Mouse (Mus musculus) spleen, postnatal 36 days (tissue): Measurements from ENCODE around the gene Dach1.

Source experiments
- DNase-seq, 2 experiments: peaks; one replicate each; pipeline ENCODE4 v3.0.0; 2022; ENCODE audit warnings: low spot score in 2 of 2, mixed read lengths in 1 of 2

Gene Dach1

GRCm38 (mm10) chr14:97855345-97855744 is 314.2 kb downstream of the Dach1 start:
- no peak for DNase-seq

- no peak for DNase-seq
Measured at GRCm38 (mm10) chr14:97850486-97850885, 319.1 kb downstream of the Dach1 start.

DNA sequence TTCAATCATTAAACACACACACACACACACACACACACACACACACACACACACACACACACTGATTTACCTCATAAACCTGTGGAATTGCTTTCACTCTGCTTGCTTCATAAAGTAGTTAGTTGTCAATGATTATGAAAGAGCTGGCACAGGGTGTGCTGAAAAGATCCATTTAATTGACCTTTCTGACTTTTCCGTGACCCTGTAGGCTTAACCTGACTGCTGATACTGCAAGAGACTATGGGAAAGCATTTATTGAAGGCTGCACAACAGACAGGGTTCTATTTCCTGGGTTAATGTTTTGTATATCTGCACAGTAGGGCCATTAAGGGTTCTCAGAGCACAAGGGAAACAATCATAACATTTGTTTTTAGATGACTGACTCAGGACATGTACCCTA is 321.9 kb downstream of the Dach1 start:
- no peak for DNase-seq

DNA sequence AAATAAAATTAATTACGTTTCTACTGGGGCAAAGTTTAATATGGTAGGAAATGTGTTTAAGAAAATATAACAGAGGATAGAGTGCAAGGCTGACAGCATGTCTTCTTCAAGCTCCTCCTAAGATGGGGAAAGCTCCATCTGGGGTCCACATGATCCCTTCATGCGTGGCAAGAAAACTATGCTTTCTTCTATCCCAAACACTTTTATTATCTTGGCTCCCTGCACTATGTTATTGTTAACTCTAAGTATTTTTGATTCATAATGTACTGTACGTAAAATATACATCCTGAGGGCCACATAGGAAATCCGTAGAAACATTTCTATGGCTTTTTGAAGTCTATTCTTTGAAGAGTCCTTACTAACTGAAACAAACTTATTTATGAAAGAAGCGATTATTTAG is 330.3 kb downstream of the Dach1 start:
- DNase-seq: no peak

DNA sequence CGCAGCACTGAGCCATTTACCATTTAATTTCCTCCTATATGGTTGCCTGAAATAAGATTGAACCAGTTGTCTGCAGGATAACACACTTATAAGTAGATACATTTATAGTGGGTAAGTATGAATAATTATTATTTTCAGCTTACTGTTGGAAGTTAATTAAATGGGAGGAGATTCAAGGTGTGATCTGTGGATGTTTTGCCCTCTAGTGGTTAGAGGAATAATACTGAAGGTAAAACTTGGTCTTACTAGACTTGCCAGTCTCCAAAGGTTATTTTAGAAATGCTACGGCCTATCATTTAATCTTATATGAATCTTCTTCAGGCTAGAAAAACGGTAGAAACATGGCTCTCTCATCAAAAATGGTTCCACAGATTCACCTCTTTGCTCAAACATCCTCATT is 339.7 kb downstream of the Dach1 start:
- no peak for DNase-seq

GRCm38 (mm10) chr14:97814555-97815175 is 354.9 kb downstream of the Dach1 start:
- no peak for DNase-seq

GRCm38 (mm10) chr14:97813557-97813956 is 356.0 kb downstream of the Dach1 start:
- DNase-seq: no peak

DNA sequence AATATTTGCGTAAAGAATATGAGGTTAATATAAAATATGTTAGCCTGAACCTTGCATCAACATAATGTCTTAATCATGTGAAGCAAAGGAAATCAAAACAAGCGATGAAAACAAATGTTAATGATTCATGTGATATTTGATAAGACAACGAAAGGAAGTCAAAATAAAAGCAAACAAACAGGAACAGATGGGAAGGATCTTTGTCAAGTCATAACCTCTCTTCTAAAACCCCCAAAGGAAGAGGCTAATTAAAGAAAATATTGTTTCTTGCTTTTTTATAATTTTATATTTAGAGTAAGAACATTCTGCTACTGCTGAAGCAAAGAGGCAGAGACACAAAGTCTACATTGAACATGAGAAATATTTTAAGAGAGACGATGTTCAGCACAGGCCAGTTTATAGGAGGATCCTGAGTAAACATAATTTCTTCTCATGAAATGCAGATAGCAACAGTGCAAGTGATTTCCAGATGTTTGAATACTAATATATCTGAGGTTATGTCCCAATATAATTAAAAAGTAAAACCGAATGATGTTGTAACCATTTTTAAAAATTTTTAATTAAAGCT is 374.1 kb downstream of the Dach1 start:
- DNase-seq: no peak

DNA sequence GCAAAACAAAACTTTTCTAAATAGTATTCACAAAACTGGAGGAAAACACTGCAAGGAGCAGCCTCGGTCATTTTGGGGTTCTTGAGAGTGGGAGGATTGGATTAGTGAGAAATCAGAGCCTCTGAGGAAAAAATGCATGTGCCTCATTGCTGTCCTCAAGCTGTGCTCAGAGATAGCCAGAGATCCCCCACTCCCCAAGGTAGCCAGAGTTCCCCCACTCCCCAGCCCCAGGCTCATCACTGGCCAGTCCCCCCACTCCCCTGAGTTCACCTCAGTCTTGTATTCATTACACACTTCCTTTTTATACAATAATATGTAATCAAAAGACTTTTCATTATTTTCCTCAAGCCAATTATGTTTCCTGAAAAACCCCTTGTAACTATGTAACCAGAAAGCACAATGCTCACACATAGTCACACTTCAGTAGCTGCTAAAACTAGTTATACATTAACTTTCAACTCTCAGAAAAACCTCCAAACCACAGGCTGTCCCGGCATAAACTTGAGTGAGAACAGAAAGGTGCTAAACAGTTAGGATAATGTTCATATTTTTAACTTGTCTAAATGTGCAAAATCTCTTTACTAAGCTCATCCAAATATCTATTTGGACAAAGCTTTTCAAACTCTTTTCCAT is 395.3 kb downstream of the Dach1 start:
- no peak for DNase-seq

GRCm38 (mm10) chr14:97754400-97754799 is 415.2 kb downstream of the Dach1 start:
- DNase-seq: no peak

DNA sequence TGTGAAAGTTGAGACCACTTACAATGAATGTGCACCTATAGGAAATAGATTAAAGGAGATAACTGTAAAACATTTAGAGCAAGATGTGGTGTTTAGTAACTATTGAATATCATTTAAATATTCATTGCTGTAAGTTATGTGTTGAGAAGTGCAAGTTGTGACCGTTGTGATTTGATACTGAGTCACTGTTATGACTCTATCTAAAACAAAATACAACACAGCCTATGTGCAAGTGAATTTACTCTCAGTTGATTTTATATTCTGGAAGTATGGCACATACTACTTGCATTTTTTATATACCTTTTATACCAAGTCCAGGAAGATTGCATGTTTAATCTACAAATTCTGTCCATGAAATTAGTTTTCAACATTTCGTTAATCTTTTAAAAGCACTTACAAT is 415.6 kb downstream of the Dach1 start:
- no peak for DNase-seq

DNA sequence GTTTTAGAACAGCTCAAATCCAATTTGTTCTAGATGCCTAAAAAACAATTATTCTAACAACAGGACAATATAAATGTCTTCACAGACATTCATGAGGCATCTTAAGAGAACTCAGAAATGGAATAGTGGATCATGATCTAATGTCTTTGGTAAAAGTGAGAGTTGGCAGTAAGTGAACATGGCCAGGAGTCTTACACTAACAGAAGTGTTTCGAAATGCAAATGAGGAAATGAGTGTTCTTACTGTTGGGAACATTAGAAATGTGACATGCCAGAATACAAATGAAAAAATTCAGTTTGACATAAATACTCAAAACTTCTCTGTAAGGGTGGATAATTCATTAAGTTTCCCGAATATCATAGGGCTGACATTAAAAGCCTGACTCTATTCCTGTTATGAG is 426.3 kb downstream of the Dach1 start:
- no peak for DNase-seq

GRCm38 (mm10) chr14:97742785-97743184 is 426.8 kb downstream of the Dach1 start:
- DNase-seq: no peak
